Mouse (Mus musculus): ENCODE measurements at regions not wholly inside any gene's neighbourhood (a gene's known extent, or its start where the extent isn't known, plus 50 kb on each side); places are given as distances from the start of the nearest gene placed in this dataset.

DNA sequence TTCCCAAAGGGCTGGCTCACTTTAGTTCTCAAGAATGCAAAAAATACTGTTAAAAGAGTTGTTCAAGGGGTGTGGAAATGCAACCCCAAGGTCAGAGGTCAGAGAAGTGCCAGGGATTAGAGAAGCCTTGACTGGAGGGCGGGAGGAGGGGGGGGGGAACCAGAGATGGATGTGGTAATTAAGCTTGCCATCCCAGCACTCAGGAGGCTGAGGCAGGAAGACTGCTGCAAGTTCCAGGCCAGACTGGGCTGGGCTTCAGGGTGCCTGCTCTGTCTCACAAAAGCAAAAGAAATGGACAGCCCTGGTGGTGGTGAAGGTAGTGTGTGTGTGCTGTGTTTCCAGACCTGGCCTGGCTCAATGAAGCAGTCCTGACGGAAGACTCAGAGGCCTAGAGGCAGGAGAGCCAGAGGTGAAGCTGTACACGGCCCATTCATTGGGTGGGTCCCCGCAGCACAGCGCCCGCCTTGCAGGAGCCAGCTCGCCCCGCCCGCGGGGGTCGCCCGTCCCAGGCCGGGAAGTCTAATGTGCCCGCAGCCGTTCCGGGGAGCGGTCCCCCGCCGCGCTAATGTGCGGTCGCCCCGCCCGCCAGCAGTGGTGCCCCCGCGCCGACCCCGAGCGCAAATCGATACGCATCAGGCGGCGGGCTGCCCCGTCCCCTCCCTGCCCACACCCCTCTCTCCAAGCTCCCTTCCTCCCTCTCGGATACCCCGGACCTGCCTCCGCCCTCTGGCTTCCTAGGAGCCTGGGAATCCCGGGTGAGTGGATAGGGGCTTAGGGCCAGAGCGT, 80.1 kb upstream of the Casz1 start:
- no peak for TF ChIP-seq CTCF (IDR thresholded peaks at IDR 0.05; ENCODE audit: control insufficient read depth, insufficient read depth, insufficient read length)
- TF ChIP-seq MAX (IDR thresholded peaks at IDR 0.05) = no peak
- TF ChIP-seq USF1 (IDR thresholded peaks at IDR 0.05; ENCODE audit: low read depth) = no peak
